18 mouse cellular contexts compared by ENCODE assay signal in genomic region chr11:89985200-89986187, GRCm38 (mm10). TPM values are rescaled to one million over a fixed set of nuclear protein-coding genes. Genes with fewer than 3 reads are reported as not detected.
DNase-seq lines count a peak whose midpoint lies in the region; ATAC-seq and TF ChIP-seq lines count a peak whose summit lies in the region.
"Had no signal": no experiment of that assay in that cellular context is flagged by ENCODE, and none has a peak within 500 bp of the region (broad histone marks: within the 10 kb centered on the region; RNA-seq: fewer than 3 reads in every experiment).

No protein-coding gene starts in this region.

- TF ChIP-seq POLR2A in bone marrow, adult 2 months (IDR thresholded peaks at IDR 0.05; ENCODE audit: borderline replicate concordance, control insufficient read depth, low read depth, low read length) = no peak

- 0 out of 2 replicates have a peak, but pooled peaks cover 5% of the 10 kb centered on the region for H3K4me1 ChIP-seq in kidney, postnatal 0 days (replicated peaks; ENCODE audit: insufficient read depth, low read length)
- H3K4me1 ChIP-seq in bone marrow, adult 2 months (ENCODE audit: control insufficient read depth, insufficient read depth, low read length) = peaks cover 1% of the 10 kb centered on the region; the same call in 1 of the 2 replicates
- H3K4me1 ChIP-seq: heart, embryonic 10.5 days; limb, embryonic 13.5 days; lung, embryonic 15.5 days; neural tube, embryonic 15.5 days had no signal

- peak; percentile 41 for DNase-seq in kidney, postnatal 0 days (ENCODE audit: low spot score)
- no peak for DNase-seq in kidney, adult 11 months
- DNase-seq in MEL-GATA-1-ER (ENCODE audit: extremely low read depth, low read depth) = peak; percentile 96
- DNase-seq in ovary, postnatal 14 days (ENCODE audit: low spot score) = no peak
- DNase-seq in spleen, postnatal 14 days (ENCODE audit: low spot score in 2 of 2) = no peak
- DNase-seq: adrenal gland, postnatal 10 days; cerebellum, adult 9-10 months; heart, postnatal 14 days; kidney, postnatal 10 days; layer of hippocampus, adult 9-11 months had no signal

- no peak overlapping the region for H3K4me3 ChIP-seq in kidney, postnatal 0 days (replicated peaks; ENCODE audit: low read depth, low read length)
- H3K4me3 ChIP-seq in bone marrow, adult 2 months (replicated peaks; ENCODE audit: control insufficient read depth, low read depth, low read length) = no peak overlapping the region
- H3K4me3 ChIP-seq: heart, embryonic 10.5 days; limb, embryonic 13.5 days; lung, embryonic 15.5 days; neural tube, embryonic 15.5 days had no signal

- no peak for TF ChIP-seq CTCF in kidney, postnatal 0 days (IDR thresholded peaks at IDR 0.05; ENCODE audit: low read depth)
- TF ChIP-seq CTCF in bone marrow, adult 2 months (IDR thresholded peaks at IDR 0.05; ENCODE audit: control insufficient read depth, insufficient read depth, low read length) = no peak

- 44% methylated on average over 10 of the region's 10 CpGs for WGBS in kidney, postnatal 0 days
- 53% methylated on average over 10 of the region's 10 CpGs for WGBS in bone marrow, adult 2 months

- no peaks in the 10 kb centered on the region for H3K27me3 ChIP-seq in kidney, postnatal 0 days (ENCODE audit: insufficient read depth, low read length)
- H3K27me3 ChIP-seq: limb, embryonic 13.5 days; lung, embryonic 15.5 days; neural tube, embryonic 15.5 days had no signal

- no peak overlapping the region for H3K4me2 ChIP-seq in kidney, postnatal 0 days (ENCODE audit: low read length)
- H3K4me2 ChIP-seq: limb, embryonic 13.5 days; lung, embryonic 15.5 days; neural tube, embryonic 15.5 days had no signal

- no peaks in the 10 kb centered on the region for H3K36me3 ChIP-seq in kidney, postnatal 0 days (ENCODE audit: insufficient read depth, low read length)
- H3K36me3 ChIP-seq: limb, embryonic 13.5 days; lung, embryonic 15.5 days; neural tube, embryonic 15.5 days had no signal

- H3K9ac ChIP-seq in kidney, postnatal 0 days (ENCODE audit: low read depth, low read length) = no peak overlapping the region
- H3K9ac ChIP-seq: limb, embryonic 13.5 days; lung, embryonic 15.5 days; neural tube, embryonic 15.5 days had no signal

- ATAC-seq in kidney, postnatal 0 days (replicated peaks; ENCODE audit: low FRiP score, low read depth) = 0 out of 2 replicates have a peak, but pooled peaks have one; percentile 45
- ATAC-seq in megakaryocyte progenitor cell, adult 5-6 weeks (replicated peaks; ENCODE audit: poor library complexity) = peak; percentile 81
- ATAC-seq: CD4-positive, CD25-positive, alpha-beta regulatory T cell, adult 4 months; forebrain, embryonic 16.5 days had no signal

- H3K27ac ChIP-seq in kidney, postnatal 0 days = no peak overlapping the region
- peak overlapping the region; percentile 55; the same call in 1 of the 2 replicates for H3K27ac ChIP-seq in bone marrow, adult 2 months (ENCODE audit: control insufficient read depth, insufficient read depth, low read depth, low read length, poor library complexity)
- H3K27ac ChIP-seq: heart, embryonic 10.5 days; limb, embryonic 13.5 days; lung, embryonic 15.5 days; neural tube, embryonic 15.5 days had no signal

- H3K9me3 ChIP-seq in kidney, postnatal 0 days (replicated peaks; ENCODE audit: low read length) = no peaks in the 10 kb centered on the region
- H3K9me3 ChIP-seq: heart, embryonic 10.5 days; limb, embryonic 13.5 days; lung, embryonic 15.5 days; neural tube, embryonic 15.5 days had no signal

RNA-seq across cellular contexts. Expression of gene Pctp, which starts 17.2 kb away (rescaled TPM):
- polyA plus RNA-seq in kidney, postnatal 0 days (2015; fragmentation: Nextera tagmentation; extraction: Ambion mirVana) = 11.7 and 13.9 TPM in 2 replicates
- polyA plus RNA-seq in bone marrow, adult 2 months (2011; ENCODE audit: insufficient read depth, insufficient read length, low replicate concordance, missing spikeins) = 7.7 and 9.9 TPM in 2 replicates
- 14.3 and 17.8 TPM in 2 replicates for total RNA-seq in megakaryocyte progenitor cell, adult 5-6 weeks (2015)
- total RNA-seq in megakaryocyte progenitor cell, adult 5-6 weeks (2017) = 24.9 and 25.4 TPM in 2 replicates

RNA-seq across cellular contexts. Expression of gene Tmem100, which starts 44.7 kb away (rescaled TPM):
- 37.3 and 37.9 TPM in 2 replicates for polyA plus RNA-seq in kidney, postnatal 0 days (2015; fragmentation: Nextera tagmentation; extraction: Ambion mirVana)
- 1.1 TPM in 1 of 2 replicates, not detected in the other for polyA plus RNA-seq in bone marrow, adult 2 months (2011; ENCODE audit: insufficient read depth, insufficient read length, low replicate concordance, missing spikeins)
- total RNA-seq in megakaryocyte progenitor cell, adult 5-6 weeks (2015) = 0.22 TPM in 1 of 2 replicates, not detected in the other
- total RNA-seq in megakaryocyte progenitor cell, adult 5-6 weeks (2017) = 0.17 TPM in 1 of 2 replicates, not detected in the other
- polyA plus RNA-seq: CD4-positive, CD25-positive, alpha-beta regulatory T cell, adult 4 months had no signal

Comparison
In these comparisons a context has a peak if more than half of its experiments do, and no peak if none do; other contexts are left out.
1. DNase-seq: peak in kidney, postnatal 0 days (single experiment) and MEL-GATA-1-ER (single experiment); none in kidney, adult 11 months (single experiment), ovary, postnatal 14 days (single experiment) and spleen, postnatal 14 days (0 of 2).
2. RNA of gene Tmem100, which starts 44.7 kb away (polyA plus RNA-seq): 37.3 to 37.9 TPM in kidney, postnatal 0 days; 1.1 TPM in bone marrow, adult 2 months; every median in the first group is over 10 times any median in the second.